Mouse (Mus musculus): ENCODE data around the gene Dlec1. TPM values are rescaled to one million over a fixed set of nuclear protein-coding genes. Genes with fewer than 3 reads are reported as not detected.

Dlec1 gene
- polyA plus RNA-seq, 1 experiment from 2014 or later, result 0.02 TPM

DNA sequence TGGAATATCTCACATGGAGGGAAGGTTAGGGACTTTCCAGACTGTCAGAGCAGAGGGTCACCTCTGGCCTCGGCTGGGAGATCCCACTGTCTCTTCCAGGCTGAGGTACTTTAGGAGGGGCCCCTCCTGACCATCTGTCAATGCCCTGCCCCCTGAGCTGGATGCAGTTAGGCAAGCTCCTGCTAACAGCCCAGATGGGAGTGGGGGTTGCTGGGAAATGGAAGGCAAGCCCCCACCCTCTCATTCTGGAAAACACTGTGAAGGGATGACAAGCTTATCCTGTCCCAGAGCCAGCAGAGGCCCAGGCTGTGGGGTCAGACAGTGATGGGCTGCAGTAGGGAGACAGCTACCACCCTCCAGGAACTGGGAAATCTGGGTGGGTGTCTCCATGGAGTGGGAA is 15.8 kb upstream of the Dlec1 start:
- no peak for ATAC-seq (ENCODE audit: low read depth)
- H3K4me3 ChIP-seq (ENCODE audit: low read depth, low read length), result no peak overlapping the region
- no peak overlapping the region for H3K27ac ChIP-seq (ENCODE audit: low read length)
- no peaks in the 10 kb centered on the region for H3K36me3 ChIP-seq (ENCODE audit: control insufficient read depth, insufficient read depth)
- H3K9ac ChIP-seq (ENCODE audit: low read depth, low read length), result no peak overlapping the region
- peaks cover 7% of the 10 kb centered on the region for H3K27me3 ChIP-seq (ENCODE audit: control insufficient read depth, insufficient read depth, low read depth, low read length)
- no peak overlapping the region for H3K4me2 ChIP-seq (ENCODE audit: low read depth, low read length)
- no peaks in the 10 kb centered on the region for H3K9me3 ChIP-seq (replicated peaks; ENCODE audit: control insufficient read depth, low read length)
- H3K4me1 ChIP-seq (ENCODE audit: control insufficient read depth, low read depth, low read length), result 0 out of 2 replicates have a peak, but pooled peaks cover 2% of the 10 kb centered on the region
- WGBS (ENCODE audit: insufficient replicate concordance), result 46% methylated on average over 1 of the region's 1 CpGs

GRCm38 (mm10) chr9:119087309-119087708 is 15.0 kb upstream of the Dlec1 start:
- no peak overlapping the region for H3K27ac ChIP-seq (ENCODE audit: low read length)
- no peak overlapping the region for H3K4me3 ChIP-seq (ENCODE audit: low read depth, low read length)
- no peaks in the 10 kb centered on the region for H3K9me3 ChIP-seq (replicated peaks; ENCODE audit: control insufficient read depth, low read length)
- H3K4me1 ChIP-seq (ENCODE audit: control insufficient read depth, low read depth, low read length), result 0 out of 2 replicates have a peak, but pooled peaks cover 2% of the 10 kb centered on the region
- peaks cover 16% of the 10 kb centered on the region for H3K27me3 ChIP-seq (ENCODE audit: control insufficient read depth, insufficient read depth, low read depth, low read length)
- no peak overlapping the region for H3K9ac ChIP-seq (ENCODE audit: low read depth, low read length)
- H3K36me3 ChIP-seq (ENCODE audit: control insufficient read depth, insufficient read depth), result no peaks in the 10 kb centered on the region
- ATAC-seq (ENCODE audit: low read depth), result no peak
- 56% methylated on average over 5 of the region's 5 CpGs for WGBS (ENCODE audit: insufficient replicate concordance)
- H3K4me2 ChIP-seq (ENCODE audit: low read depth, low read length), result no peak overlapping the region

DNA sequence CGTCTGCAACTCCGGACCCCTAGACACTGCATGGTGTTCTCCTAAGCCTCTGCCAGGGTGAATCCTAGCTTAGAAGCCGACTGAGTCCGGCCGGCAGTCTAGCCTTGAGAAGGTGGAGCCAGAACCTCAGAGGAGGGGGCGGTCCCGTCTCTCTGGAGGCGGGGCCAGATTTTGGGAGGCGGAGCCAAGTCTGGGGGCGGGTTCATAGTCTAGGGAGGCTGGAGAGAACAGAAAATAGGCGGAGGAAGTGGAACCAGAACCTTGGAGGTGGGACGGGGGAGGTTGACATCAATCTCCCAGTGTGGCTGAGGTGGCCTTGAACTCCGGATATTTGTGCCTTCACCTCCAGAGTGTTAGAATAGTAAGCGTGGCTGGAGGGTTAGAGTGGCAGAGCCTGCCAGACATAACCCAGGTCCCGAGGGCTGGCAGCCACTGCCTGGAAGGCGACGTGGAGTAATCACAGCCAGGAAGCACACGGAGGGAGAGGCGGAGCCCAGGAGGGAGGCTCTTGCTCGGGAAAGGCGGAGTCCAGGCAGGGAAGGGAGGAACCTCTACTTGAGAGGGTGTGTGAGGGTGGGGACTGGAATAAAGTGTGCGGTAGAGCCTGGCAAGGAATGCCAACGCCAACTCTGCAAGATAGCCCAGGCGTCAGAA is 14.0 kb upstream of the Dlec1 start:
- WGBS (ENCODE audit: insufficient replicate concordance), result 1% methylated on average over 24 of the region's 24 CpGs
- peak overlapping the region; percentile 58 for H3K4me2 ChIP-seq (ENCODE audit: low read depth, low read length)
- H3K4me3 ChIP-seq (ENCODE audit: low read depth, low read length), result peak overlapping the region; percentile 55
- 0 out of 2 replicates have a peak overlapping the region, but pooled peaks have one; percentile 37 for H3K27ac ChIP-seq (ENCODE audit: low read length)
- H3K27me3 ChIP-seq (ENCODE audit: control insufficient read depth, insufficient read depth, low read depth, low read length), result peaks cover 25% of the 10 kb centered on the region
- peak; percentile 76 for ATAC-seq (ENCODE audit: low read depth)
- no peaks in the 10 kb centered on the region for H3K9me3 ChIP-seq (replicated peaks; ENCODE audit: control insufficient read depth, low read length)
- H3K9ac ChIP-seq (ENCODE audit: low read depth, low read length), result no peak overlapping the region
- H3K4me1 ChIP-seq (ENCODE audit: control insufficient read depth, low read depth, low read length), result peaks cover 2% of the 10 kb centered on the region; the same call in 1 of the 2 replicates
- H3K36me3 ChIP-seq (ENCODE audit: control insufficient read depth, insufficient read depth), result no peaks in the 10 kb centered on the region

- peaks cover 36% of the 10 kb centered on the region for H3K27me3 ChIP-seq (ENCODE audit: control insufficient read depth, insufficient read depth, low read depth, low read length)
- ATAC-seq (ENCODE audit: low read depth), result no peak
- no peak overlapping the region for H3K4me3 ChIP-seq (ENCODE audit: low read depth, low read length)
- H3K9ac ChIP-seq (ENCODE audit: low read depth, low read length), result no peak overlapping the region
- no peak overlapping the region for H3K4me2 ChIP-seq (ENCODE audit: low read depth, low read length)
- no peaks in the 10 kb centered on the region for H3K9me3 ChIP-seq (replicated peaks; ENCODE audit: control insufficient read depth, low read length)
- H3K36me3 ChIP-seq (ENCODE audit: control insufficient read depth, insufficient read depth), result no peaks in the 10 kb centered on the region
- 68% methylated on average over 7 of the region's 7 CpGs for WGBS (ENCODE audit: insufficient replicate concordance)
- peaks cover 2% of the 10 kb centered on the region; the same call in 1 of the 2 replicates for H3K4me1 ChIP-seq (ENCODE audit: control insufficient read depth, low read depth, low read length)
- H3K27ac ChIP-seq (ENCODE audit: low read length), result no peak overlapping the region
These were observed 12.8 kb upstream of the Dlec1 start for GRCm38 (mm10) chr9:119089437-119089836.

DNA sequence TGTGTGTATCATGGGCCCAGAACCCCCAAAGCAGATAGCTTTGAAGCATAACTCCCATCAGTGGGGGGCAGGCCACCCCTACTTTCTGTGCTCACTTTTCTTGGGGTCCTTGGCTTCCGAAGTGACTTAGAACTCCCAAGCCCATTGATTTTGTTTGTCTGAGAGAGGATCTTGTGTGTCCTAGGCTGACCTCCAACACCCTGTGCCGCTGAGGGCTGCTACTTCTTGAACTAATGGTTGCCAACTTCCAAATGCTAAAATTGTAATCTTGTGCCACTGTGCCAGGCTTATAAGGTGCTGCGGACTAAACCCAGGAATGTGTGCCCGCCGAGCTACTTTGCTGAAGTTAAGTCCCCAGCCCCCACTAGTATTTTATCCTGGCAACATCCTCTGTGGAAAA is 11.8 kb upstream of the Dlec1 start:
- Histone ChIP-seq H3K9me3 (replicated peaks; ENCODE audit: control insufficient read depth, low read length) (no peaks in the 10 kb centered on the region), H3K27ac (ENCODE audit: low read length) (no peak overlapping the region), H3K4me1 (ENCODE audit: control insufficient read depth, low read depth, low read length) (peaks cover 2% of the 10 kb centered on the region; the same call in 1 of the 2 replicates), H3K36me3 (ENCODE audit: control insufficient read depth, insufficient read depth) (no peaks in the 10 kb centered on the region), H3K9ac (ENCODE audit: low read depth, low read length) (no peak overlapping the region), H3K27me3 (ENCODE audit: control insufficient read depth, insufficient read depth, low read depth, low read length) (peaks cover 41% of the 10 kb centered on the region), H3K4me3 (ENCODE audit: low read depth, low read length) (no peak overlapping the region), H3K4me2 (ENCODE audit: low read depth, low read length) (no peak overlapping the region)
- WGBS (ENCODE audit: insufficient replicate concordance), result 74% methylated on average over 5 of the region's 5 CpGs
- ATAC-seq (ENCODE audit: low read depth), result no peak

- peaks cover 2% of the 10 kb centered on the region; the same call in 1 of the 2 replicates for H3K4me1 ChIP-seq (ENCODE audit: control insufficient read depth, low read depth, low read length)
- no peak overlapping the region for H3K9ac ChIP-seq (ENCODE audit: low read depth, low read length)
- no peak overlapping the region for H3K4me3 ChIP-seq (ENCODE audit: low read depth, low read length)
- no peak overlapping the region for H3K27ac ChIP-seq (ENCODE audit: low read length)
- no peaks in the 10 kb centered on the region for H3K36me3 ChIP-seq (ENCODE audit: control insufficient read depth, insufficient read depth)
- ATAC-seq (ENCODE audit: low read depth), result no peak
- H3K9me3 ChIP-seq (replicated peaks; ENCODE audit: control insufficient read depth, low read length), result no peaks in the 10 kb centered on the region
- H3K27me3 ChIP-seq (ENCODE audit: control insufficient read depth, insufficient read depth, low read depth, low read length), result peaks cover 42% of the 10 kb centered on the region
- no peak overlapping the region for H3K4me2 ChIP-seq (ENCODE audit: low read depth, low read length)
- 52% methylated on average over 12 of the region's 12 CpGs for WGBS (ENCODE audit: insufficient replicate concordance)
These were observed 10.5 kb upstream of the Dlec1 start for GRCm38 (mm10) chr9:119091581-119092310.

DNA sequence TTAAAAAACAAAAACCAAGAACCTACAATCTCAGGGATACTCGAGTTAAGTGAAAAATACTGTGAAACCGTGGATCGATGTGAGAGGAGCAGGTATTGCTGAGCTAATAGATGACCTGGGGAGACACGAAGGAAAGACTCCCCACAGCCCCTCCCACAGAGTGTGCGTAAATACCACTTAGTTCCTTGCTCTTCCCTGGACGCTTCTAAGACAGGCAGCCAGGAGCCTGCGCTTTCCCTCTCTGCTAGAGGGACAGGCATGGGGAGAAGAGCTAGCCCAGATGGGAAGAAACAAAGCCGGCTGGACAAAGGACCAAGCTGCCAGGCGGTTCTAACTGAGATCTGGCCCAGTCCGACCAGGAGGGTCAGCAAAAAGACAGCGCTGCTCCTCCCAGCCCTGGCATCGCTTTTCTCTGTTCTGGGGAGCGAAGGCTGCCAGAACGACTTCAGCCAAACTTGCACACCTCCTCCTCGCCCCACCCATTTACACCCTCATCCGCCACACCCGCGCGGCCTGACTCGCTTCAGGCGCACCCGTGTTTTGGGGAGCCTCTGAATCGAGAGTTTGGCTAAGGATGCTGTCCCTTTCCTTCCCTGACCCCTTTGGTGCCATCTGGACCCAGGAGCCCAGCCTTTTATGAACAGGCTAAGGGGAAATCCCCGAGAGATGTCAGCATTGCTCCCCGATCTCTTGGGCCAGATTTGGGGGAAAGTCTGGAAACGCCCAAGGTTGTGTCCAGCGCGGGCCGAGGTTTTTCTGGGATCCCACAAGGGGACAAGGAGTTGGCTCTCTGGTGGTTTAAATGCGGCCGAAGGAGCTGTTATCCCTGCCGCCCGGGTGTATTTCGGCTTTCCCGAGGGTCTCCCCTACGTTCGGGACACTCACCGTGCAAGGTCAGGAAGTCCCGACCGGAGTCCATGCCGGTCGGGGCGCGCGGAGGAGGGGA is 9.5 kb upstream of the Dlec1 start:
- no peak for ATAC-seq (ENCODE audit: low read depth)
- WGBS (ENCODE audit: insufficient replicate concordance), result 6% methylated on average over 45 of the region's 45 CpGs

GRCm38 (mm10) chr9:119093419-119094295 is 8.6 kb upstream of the Dlec1 start, which contains the start of gene Plcd1:
Plcd1 (minus strand) TSS chr9:119093502.
- Histone ChIP-seq H3K9me3 (replicated peaks; ENCODE audit: control insufficient read depth, low read length) (no peaks in the 10 kb centered on the region), H3K27me3 (ENCODE audit: control insufficient read depth, insufficient read depth, low read depth, low read length) (peaks cover 42% of the 10 kb centered on the region), H3K36me3 (ENCODE audit: control insufficient read depth, insufficient read depth) (no peaks in the 10 kb centered on the region), H3K27ac (ENCODE audit: low read length) (no peak within 1 kb of the TSS), H3K9ac (ENCODE audit: low read depth, low read length) (no peak within 1 kb of the TSS; the same call in 1 of the 2 replicates), H3K4me2 (ENCODE audit: low read depth, low read length) (peak within 1 kb of the TSS; percentile 49), H3K4me1 (ENCODE audit: control insufficient read depth, low read depth, low read length) (peaks cover under 1% of the 10 kb centered on the region; the same call in 1 of the 2 replicates), H3K4me3 (ENCODE audit: low read depth, low read length) (peak within 1 kb of the TSS; percentile 51)
- ATAC-seq (ENCODE audit: low read depth), result peak; percentile 69
- WGBS (ENCODE audit: insufficient replicate concordance), result 12% methylated on average over 42 of the region's 45 CpGs

More for the DNA sequence above, 9.5 kb upstream of the Dlec1 start:
- peak overlapping the region; percentile 49 for H3K4me2 ChIP-seq (ENCODE audit: low read depth, low read length)
- peaks cover 42% of the 10 kb centered on the region for H3K27me3 ChIP-seq (ENCODE audit: control insufficient read depth, insufficient read depth, low read depth, low read length)
- no peaks in the 10 kb centered on the region for H3K9me3 ChIP-seq (replicated peaks; ENCODE audit: control insufficient read depth, low read length)
- peaks cover 2% of the 10 kb centered on the region; the same call in 1 of the 2 replicates for H3K4me1 ChIP-seq (ENCODE audit: control insufficient read depth, low read depth, low read length)
- no peaks in the 10 kb centered on the region for H3K36me3 ChIP-seq (ENCODE audit: control insufficient read depth, insufficient read depth)
- H3K9ac ChIP-seq (ENCODE audit: low read depth, low read length), result no peak overlapping the region; the same call in 1 of the 2 replicates
- no peak overlapping the region for H3K27ac ChIP-seq (ENCODE audit: low read length)
- H3K4me3 ChIP-seq (ENCODE audit: low read depth, low read length), result peak overlapping the region; percentile 51
